Mouse (Mus musculus): ENCODE measurements around the gene Chn1.

Chn1 gene

GRCm38 (mm10) chr2:73592231-73593100 is 182.7 kb downstream of the Chn1 start:
- peak; percentile 65 to 85 for DNase-seq (ENCODE audit: low spot score in 2 of 2)

DNA sequence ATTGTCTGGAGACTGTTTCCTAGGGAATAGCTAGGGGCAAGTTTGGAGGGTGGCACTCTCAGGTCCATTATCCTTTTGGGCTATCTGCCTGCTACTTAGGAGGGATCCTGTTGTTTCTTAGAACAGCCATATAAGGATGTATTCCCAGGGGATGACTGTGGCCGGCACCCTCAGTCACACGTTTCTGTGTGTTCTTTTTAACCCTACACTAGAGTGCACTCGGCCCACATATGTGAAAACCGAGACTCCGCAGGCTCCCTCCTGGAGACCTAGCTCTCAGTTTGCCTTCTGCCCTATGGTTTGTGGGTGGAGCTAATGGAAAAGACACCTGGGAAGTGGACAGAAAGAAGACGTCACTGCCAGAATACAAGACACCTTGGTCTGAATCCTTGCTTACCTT is 183.9 kb downstream of the Chn1 start:
- no peak for DNase-seq (ENCODE audit: low spot score in 2 of 2)

GRCm38 (mm10) chr2:73590106-73590505 is 185.0 kb downstream of the Chn1 start:
- DNase-seq (ENCODE audit: low spot score in 2 of 2), result no peak

- no peak for DNase-seq (ENCODE audit: low spot score in 2 of 2)
Measured at GRCm38 (mm10) chr2:73588951-73589350, 186.2 kb downstream of the Chn1 start.

DNA sequence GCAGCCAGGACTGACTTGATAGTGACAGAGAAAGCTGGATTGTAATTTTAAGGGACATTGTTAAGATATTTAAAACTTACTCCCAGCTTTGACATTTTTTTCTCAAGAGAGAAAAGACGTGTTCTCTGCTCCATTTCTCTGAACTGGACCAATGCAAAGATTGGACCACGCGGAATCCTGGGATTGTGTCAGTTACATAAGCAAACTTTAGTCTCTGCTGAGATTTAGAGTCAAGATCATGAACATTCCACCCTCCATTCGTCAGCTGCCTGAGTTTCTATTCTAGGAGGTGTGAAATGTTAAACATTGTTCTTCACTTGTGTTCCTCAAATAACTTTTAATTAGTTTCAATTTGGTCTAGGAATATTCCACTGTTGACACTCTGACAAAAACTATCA is 188.0 kb downstream of the Chn1 start:
- no peak for DNase-seq (ENCODE audit: low spot score in 2 of 2)

GRCm38 (mm10) chr2:73586392-73587108 is 188.6 kb downstream of the Chn1 start:
- no peak for DNase-seq (ENCODE audit: low spot score in 2 of 2)

GRCm38 (mm10) chr2:73585347-73585831 is 189.8 kb downstream of the Chn1 start:
- peak in 1 of 2 experiments; percentile 59 for DNase-seq (ENCODE audit: low spot score in 2 of 2)

DNA sequence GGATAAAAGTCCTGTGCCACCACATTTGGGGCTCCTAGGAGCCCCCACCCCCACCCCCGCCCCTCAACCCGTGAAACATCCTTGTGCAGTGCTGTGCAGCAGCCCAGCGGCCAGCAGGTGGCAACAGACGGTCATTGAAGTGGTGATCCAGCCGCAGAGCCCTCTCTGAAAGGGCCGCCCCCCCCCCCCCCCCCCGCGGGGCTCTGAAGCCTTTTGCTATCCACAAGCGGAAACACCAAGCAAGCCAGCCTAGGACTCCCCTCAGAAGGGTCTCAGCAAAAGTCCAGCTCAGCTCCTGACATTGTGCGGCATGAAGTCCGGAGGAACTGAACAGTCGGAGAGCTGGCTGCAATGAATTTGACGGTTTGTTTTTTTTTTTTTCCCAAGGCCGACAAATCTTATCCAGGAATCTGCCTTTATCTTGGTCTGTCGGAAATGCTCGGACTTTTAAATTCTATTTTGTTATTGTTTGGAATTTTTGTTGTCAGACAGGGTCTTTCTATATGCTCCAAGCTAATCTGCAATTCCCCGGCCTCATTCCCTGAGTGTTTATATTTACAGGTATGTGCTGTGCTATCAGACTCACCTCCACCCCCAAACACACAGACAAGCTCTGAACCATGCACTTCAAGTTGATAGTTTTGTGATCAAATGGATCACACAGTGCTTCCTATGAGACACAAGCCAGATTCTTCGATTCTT is 190.3 kb downstream of the Chn1 start:
- peak; percentile 89 to 90 for DNase-seq (ENCODE audit: low spot score in 2 of 2)

GRCm38 (mm10) chr2:73580720-73581119 is 194.4 kb downstream of the Chn1 start:
- no peak for DNase-seq (ENCODE audit: low spot score in 2 of 2)

DNA sequence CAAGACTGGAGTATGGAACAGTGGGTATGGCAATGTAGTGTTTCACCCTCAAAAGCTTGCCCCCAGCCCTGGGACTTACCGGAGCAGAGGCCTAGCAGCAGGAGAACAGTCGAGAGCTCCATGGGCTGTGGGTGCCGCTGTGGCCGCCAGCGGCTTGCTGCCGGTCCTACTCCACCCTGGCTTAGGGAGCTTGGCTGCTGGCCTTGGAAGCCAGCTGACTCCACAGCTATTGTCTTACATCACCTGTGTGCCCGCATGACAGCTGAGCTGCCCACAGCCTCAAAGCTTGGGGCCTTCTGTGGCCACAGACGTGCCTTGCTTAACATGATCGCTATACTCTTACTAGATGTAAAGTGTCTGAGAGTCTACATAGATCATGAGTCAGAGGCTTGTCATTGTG is 195.0 kb downstream of the Chn1 start, which contains the start of gene Chrna1:
Gene Chrna1, minus strand, starts transcription at position 173 of the 400 bp plus-strand sequence.
- no peak for DNase-seq (ENCODE audit: low spot score in 2 of 2)

- DNase-seq (ENCODE audit: low spot score in 2 of 2), result no peak
Measured at GRCm38 (mm10) chr2:73579168-73579567, 196.0 kb downstream of the Chn1 start.

DNA sequence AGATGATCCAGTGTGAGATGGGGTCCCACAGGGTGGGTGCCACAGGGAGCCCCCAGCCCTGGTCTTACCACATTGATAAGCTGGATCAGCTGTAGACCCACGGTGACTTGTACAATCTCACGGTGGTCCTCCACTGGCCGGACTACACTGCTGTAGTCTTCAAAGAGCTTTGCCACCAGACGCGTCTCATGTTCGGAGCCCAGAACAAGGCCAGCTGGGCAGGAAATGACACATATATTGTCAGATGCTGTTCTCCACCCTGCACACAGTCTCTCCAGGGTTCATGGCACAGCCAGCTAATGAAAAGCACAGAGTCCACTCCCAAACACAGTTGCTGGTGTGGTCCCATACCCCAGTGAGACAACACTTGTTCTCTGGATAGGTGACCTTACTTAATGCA is 200.7 kb downstream of the Chn1 start:
- DNase-seq (ENCODE audit: low spot score in 2 of 2), result no peak

- no peak for DNase-seq (ENCODE audit: low spot score in 2 of 2)
Measured at GRCm38 (mm10) chr2:73573556-73573955, 201.6 kb downstream of the Chn1 start.

GRCm38 (mm10) chr2:73572539-73573372 is 202.4 kb downstream of the Chn1 start:
- peak; percentile 94 to 95 for DNase-seq (ENCODE audit: low spot score in 2 of 2)

GRCm38 (mm10) chr2:73571901-73572300 is 203.2 kb downstream of the Chn1 start:
- no peak for DNase-seq (ENCODE audit: low spot score in 2 of 2)

DNA sequence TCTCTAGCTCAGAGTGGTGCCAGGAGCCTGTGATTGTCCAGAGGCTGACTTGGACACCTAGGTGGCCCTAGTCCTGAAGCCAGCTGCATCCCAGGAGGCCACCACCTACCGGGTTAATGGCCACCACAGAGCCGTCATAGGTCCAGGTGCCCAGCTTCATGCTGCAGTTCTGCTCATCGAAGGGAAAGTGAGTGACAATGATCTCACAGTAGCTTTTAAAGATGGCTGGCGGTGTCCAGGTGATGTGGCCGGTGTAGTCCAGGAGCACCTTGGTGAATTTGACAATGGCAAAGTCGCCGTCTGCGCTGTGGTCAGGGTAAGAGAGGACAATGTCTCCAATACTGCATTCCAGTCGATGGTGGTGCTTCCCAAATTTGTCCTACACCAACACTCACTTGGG is 203.8 kb downstream of the Chn1 start:
- DNase-seq (ENCODE audit: low spot score in 2 of 2), result no peak

DNA sequence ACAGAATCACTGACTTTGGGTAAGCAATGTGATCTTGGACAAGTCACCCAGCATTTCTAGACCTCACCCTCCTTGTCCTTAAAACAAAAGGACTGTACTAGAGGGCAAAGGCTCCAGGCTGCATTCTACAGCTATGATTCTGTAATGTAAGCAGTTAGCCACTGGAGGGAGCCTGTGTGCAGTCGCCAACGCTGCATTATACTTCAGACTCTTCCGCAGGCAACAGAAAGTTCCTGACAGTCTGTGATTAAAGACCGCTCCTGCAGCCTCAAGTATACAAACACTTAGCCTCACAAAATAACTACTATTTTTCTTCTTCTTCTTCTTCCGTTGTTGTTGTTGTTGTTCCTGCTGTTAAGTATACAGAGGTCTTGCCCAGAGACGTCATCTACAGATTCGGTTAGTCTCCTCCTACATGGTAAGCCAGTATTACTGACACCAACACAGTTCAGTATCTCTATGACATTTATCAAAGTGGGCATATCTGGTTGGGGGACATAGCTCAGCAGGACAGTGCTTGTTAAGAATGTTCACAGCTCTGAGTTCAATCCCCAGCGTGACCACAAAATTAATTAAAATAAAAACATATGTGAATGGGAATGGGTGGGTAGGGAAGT is 208.0 kb downstream of the Chn1 start:
- DNase-seq (ENCODE audit: low spot score in 2 of 2), result peak; percentile 74 to 78

GRCm38 (mm10) chr2:73566162-73566561 is 209.0 kb downstream of the Chn1 start:
- peak; percentile 61 to 66 for DNase-seq (ENCODE audit: low spot score in 2 of 2)

- no peak for DNase-seq (ENCODE audit: low spot score in 2 of 2)
Measured at GRCm38 (mm10) chr2:73563690-73564089, 211.5 kb downstream of the Chn1 start.

- no peak for DNase-seq (ENCODE audit: low spot score in 2 of 2)
Measured at GRCm38 (mm10) chr2:73562656-73563055, 212.5 kb downstream of the Chn1 start.

DNA sequence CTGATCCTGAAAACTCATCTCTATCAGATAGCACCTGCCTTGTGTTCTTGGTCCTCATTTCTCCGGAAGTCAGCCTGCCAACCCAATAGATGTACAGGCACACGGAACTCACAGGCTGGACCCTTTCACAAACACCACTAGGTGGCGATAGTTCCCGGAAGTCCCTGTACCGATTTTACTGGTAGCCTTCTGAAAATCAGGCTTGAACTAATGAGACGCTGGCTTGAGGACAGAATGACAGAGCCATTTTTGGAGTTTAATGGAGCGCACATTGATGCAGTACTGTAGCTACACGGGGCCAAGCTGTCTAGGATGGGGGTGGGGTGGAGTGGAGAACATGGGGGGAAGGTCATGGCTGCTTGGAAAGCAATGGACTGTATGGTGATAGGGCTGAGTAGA is 213.5 kb downstream of the Chn1 start:
- DNase-seq (ENCODE audit: low spot score in 2 of 2), result peak; percentile 53 to 62

Data from right cerebral cortex, postnatal 10 days (tissue).